Mouse (Mus musculus) embryonic fibroblast, embryonic 13.5 days (primary cell): ENCODE data around the gene Slu7.

Experiments used
- CTCF ChIP-seq: IDR thresholded peaks from 2 replicates; pipeline ENCODE4 v1.5.1; 2011; ENCODE audit warnings: mild to moderate bottlenecking, control low read depth, low read length, moderate library complexity, borderline replicate concordance; ENCODE audit not compliant: insufficient read depth
- POLR2A ChIP-seq: IDR thresholded peaks from 2 replicates; pipeline ENCODE4 v1.6.1; 2011; ENCODE audit warnings: low read depth, mild to moderate bottlenecking, control low read depth, low read length, moderate library complexity

GRCm38 (mm10) chr11:43470118-43470517, 36.6 kb downstream of the Slu7 start:
- TF ChIP-seq CTCF (no peak), POLR2A (no peak)
